Mouse (Mus musculus) ES-E14 (cell line): Measurements from ENCODE around the gene Dcdc2a.

Source experiments
- ZC3H11A ChIP-seq: IDR thresholded peaks from 2 replicates; pipeline ENCODE4 v1.6.1; 2012; ENCODE audit warnings: low read depth, mild to moderate bottlenecking, inconsistent platforms, low read length, borderline replicate concordance
- ZNF384 ChIP-seq: IDR thresholded peaks from 2 replicates; pipeline ENCODE4 v1.6.1; 2012; ENCODE audit warnings: low read depth, low read length, inconsistent platforms

- no peak for TF ChIP-seq ZNF384
- TF ChIP-seq ZC3H11A = no peak
These were observed 42.8 kb downstream of the Dcdc2a start for GRCm38 (mm10) chr13:25098578-25098977.
